Mouse (Mus musculus) limb, embryonic 15.5 days (tissue): ENCODE measurements at regions not wholly inside any gene's neighbourhood (a gene's known extent, or its start where the extent isn't known, plus 50 kb on each side); places are given as distances from the start of the nearest gene placed in this dataset.
"Not testable (repeated sequence)": the region's sequence is repeated elsewhere in the genome, so short reads cannot be mapped to it uniquely, and the experiment has no call there.

Experiments
- ATAC-seq: fragments of 200-750 bp; cut with Nextera tagmentation; 2 replicates; pipeline ENCODE4 v1.8.0; 2017; ENCODE audit warnings: low read depth, moderate TSS enrichment; ENCODE audit not compliant: insufficient number of reproducible peaks, low FRiP score, low TSS enrichment
- H3K27ac ChIP-seq: fragments of 300-500 bp; sonication (generic); 2 replicates; pipeline ENCODE4 v1.5.1; 2015; ENCODE audit warnings: moderate library complexity, mild to moderate bottlenecking, inconsistent platforms
- H3K27me3 ChIP-seq: fragments of 300-500 bp; sonication (generic); 2 replicates; pipeline ENCODE4 v1.6.1; 2015; ENCODE audit warnings: inconsistent platforms
- H3K36me3 ChIP-seq: fragments of 300-500 bp; sonication (generic); 2 replicates; pipeline ENCODE4 v1.6.1; 2015; ENCODE audit warnings: inconsistent platforms
- H3K4me1 ChIP-seq: fragments of 300-500 bp; sonication (generic); 2 replicates; pipeline ENCODE4 v1.6.1; 2015; ENCODE audit warnings: inconsistent platforms
- H3K4me2 ChIP-seq: fragments of 300-500 bp; sonication (generic); 2 replicates; pipeline ENCODE4 v1.6.1; 2015; ENCODE audit warnings: mild to moderate bottlenecking, inconsistent platforms
- H3K4me3 ChIP-seq: fragments of 300-500 bp; sonication (generic); 2 replicates; pipeline ENCODE4 v1.5.1; 2015; ENCODE audit warnings: mild to moderate bottlenecking, inconsistent platforms
- H3K9ac ChIP-seq: fragments of 300-500 bp; sonication (generic); 2 replicates; pipeline ENCODE4 v1.6.1; 2015; ENCODE audit warnings: inconsistent platforms
- H3K9me3 ChIP-seq: fragments of 300-500 bp; sonication (generic); 2 replicates; pipeline ENCODE4 v1.6.1; 2016; ENCODE audit warnings: inconsistent platforms
- WGBS: fragments of 180-500 bp; shearing (Covaris S2); methylation state at CpG from one replicate; pipeline ENCODE4 v1.1.7; 2015; 5-methylcytosine and 5-hydroxymethylcytosine counted together

GRCm38 (mm10) chr14:52775816-52776215 lies 280.3 kb upstream of the Olfr1507 start:
- H3K9me3 ChIP-seq, H3K4me1 ChIP-seq, H3K27ac ChIP-seq, H3K4me2 ChIP-seq, H3K9ac ChIP-seq, H3K36me3 ChIP-seq, H3K4me3 ChIP-seq, H3K27me3 ChIP-seq, ATAC-seq: not testable (repeated sequence)
- WGBS = 86% methylated on average over 2 of the region's 2 CpGs

GRCm38 (mm10) chr14:52769450-52769849 lies 273.9 kb upstream of the Olfr1507 start:
- H3K9ac ChIP-seq, H3K27me3 ChIP-seq, H3K36me3 ChIP-seq, H3K9me3 ChIP-seq, H3K4me1 ChIP-seq, ATAC-seq, H3K27ac ChIP-seq, H3K4me2 ChIP-seq, H3K4me3 ChIP-seq: not testable (repeated sequence)
- 57% methylated on average over 1 of the region's 1 CpGs for WGBS

GRCm38 (mm10) chr14:52752159-52752558 lies 256.6 kb upstream of the Olfr1507 start:
- not testable (repeated sequence) for H3K27me3 ChIP-seq, H3K4me1 ChIP-seq, H3K27ac ChIP-seq, H3K4me2 ChIP-seq, H3K4me3 ChIP-seq, H3K36me3 ChIP-seq, ATAC-seq, H3K9me3 ChIP-seq, H3K9ac ChIP-seq
- WGBS = 67% methylated on average over 1 of the region's 1 CpGs

- WGBS = 52% methylated on average over 2 of the region's 3 CpGs
- not testable (repeated sequence) for H3K4me1 ChIP-seq, H3K4me2 ChIP-seq, H3K9me3 ChIP-seq, H3K27me3 ChIP-seq, H3K36me3 ChIP-seq, H3K9ac ChIP-seq, H3K27ac ChIP-seq, H3K4me3 ChIP-seq, ATAC-seq
Measured at GRCm38 (mm10) chr14:52726680-52727079, 231.1 kb upstream of the Olfr1507 start.

- 85% methylated on average over 1 of the region's 1 CpGs for WGBS
- ATAC-seq, H3K9me3 ChIP-seq, H3K36me3 ChIP-seq, H3K4me1 ChIP-seq, H3K4me3 ChIP-seq, H3K27ac ChIP-seq, H3K9ac ChIP-seq, H3K4me2 ChIP-seq, H3K27me3 ChIP-seq: not testable (repeated sequence)
Measured at GRCm38 (mm10) chr14:52724988-52725387, 229.4 kb upstream of the Olfr1507 start.

GRCm38 (mm10) chr14:52720640-52721039 lies 225.1 kb upstream of the Olfr1507 start:
- no peaks in the 10 kb centered on the region for H3K36me3 ChIP-seq
- no peak overlapping the region for H3K27ac ChIP-seq
- no peak overlapping the region for H3K4me3 ChIP-seq
- no peak overlapping the region for H3K9ac ChIP-seq
- H3K4me1 ChIP-seq = no peaks in the 10 kb centered on the region
- ATAC-seq = no peak
- H3K27me3 ChIP-seq = no peaks in the 10 kb centered on the region
- 86% methylated on average over 9 of the region's 9 CpGs for WGBS
- no peak overlapping the region for H3K4me2 ChIP-seq
- H3K9me3 ChIP-seq = no peaks in the 10 kb centered on the region

GRCm38 (mm10) chr14:52700851-52701250 lies 205.3 kb upstream of the Olfr1507 start:
- H3K36me3 ChIP-seq, H3K27me3 ChIP-seq, H3K9me3 ChIP-seq, H3K27ac ChIP-seq, H3K9ac ChIP-seq, H3K4me1 ChIP-seq, ATAC-seq, H3K4me3 ChIP-seq, H3K4me2 ChIP-seq: not testable (repeated sequence)
- 96% methylated on average over 1 of the region's 1 CpGs for WGBS

GRCm38 (mm10) chr14:52683636-52684035 lies 188.1 kb upstream of the Olfr1507 start:
- H3K36me3 ChIP-seq, H3K4me3 ChIP-seq, ATAC-seq, H3K4me1 ChIP-seq, H3K27me3 ChIP-seq, H3K9me3 ChIP-seq, H3K9ac ChIP-seq, H3K4me2 ChIP-seq, H3K27ac ChIP-seq: not testable (repeated sequence)
- WGBS = no CpG with 5 or more reads among the region's 1 CpGs

- H3K27me3 ChIP-seq = no peaks in the 10 kb centered on the region
- H3K4me3 ChIP-seq = no peak overlapping the region
- peaks cover 4% of the 10 kb centered on the region; the same call in 1 of the 2 replicates for H3K9me3 ChIP-seq
- no peaks in the 10 kb centered on the region for H3K4me1 ChIP-seq
- no peak for ATAC-seq
- no peak overlapping the region for H3K27ac ChIP-seq
- 71% methylated on average over 6 of the region's 6 CpGs for WGBS
- no peak overlapping the region for H3K4me2 ChIP-seq
- no peaks in the 10 kb centered on the region for H3K36me3 ChIP-seq
- no peak overlapping the region for H3K9ac ChIP-seq
Measured at GRCm38 (mm10) chr14:52654355-52654754, 158.8 kb upstream of the Olfr1507 start.

- H3K27ac ChIP-seq = no peak overlapping the region
- WGBS = 77% methylated on average over 2 of the region's 2 CpGs
- no peaks in the 10 kb centered on the region for H3K4me1 ChIP-seq
- no peak overlapping the region for H3K4me2 ChIP-seq
- H3K36me3 ChIP-seq = no peaks in the 10 kb centered on the region
- ATAC-seq = no peak
- no peak overlapping the region for H3K9ac ChIP-seq
- H3K4me3 ChIP-seq = no peak overlapping the region
- H3K9me3 ChIP-seq = no peaks in the 10 kb centered on the region
- H3K27me3 ChIP-seq = no peaks in the 10 kb centered on the region
Measured at GRCm38 (mm10) chr14:52638179-52638578, 142.6 kb upstream of the Olfr1507 start.

- Histone ChIP-seq H3K9ac (no peak overlapping the region), H3K4me1 (no peaks in the 10 kb centered on the region), H3K36me3 (no peaks in the 10 kb centered on the region), H3K4me3 (no peak overlapping the region), H3K9me3 (no peaks in the 10 kb centered on the region), H3K27me3 (no peaks in the 10 kb centered on the region), H3K4me2 (no peak overlapping the region), H3K27ac (no peak overlapping the region)
- 28% methylated on average over 4 of the region's 4 CpGs for WGBS
- ATAC-seq = no peak
Measured at GRCm38 (mm10) chr14:52622184-52622583, 126.6 kb upstream of the Olfr1507 start.

- WGBS = 40% methylated on average over 3 of the region's 3 CpGs
- no peaks in the 10 kb centered on the region for H3K27me3 ChIP-seq
- no peak overlapping the region for H3K27ac ChIP-seq
- no peak for ATAC-seq
- H3K4me3 ChIP-seq = no peak overlapping the region
- no peak overlapping the region for H3K9ac ChIP-seq
- H3K36me3 ChIP-seq = no peaks in the 10 kb centered on the region
- no peak overlapping the region for H3K4me2 ChIP-seq
- H3K4me1 ChIP-seq = no peaks in the 10 kb centered on the region
- H3K9me3 ChIP-seq = no peaks in the 10 kb centered on the region
Measured at GRCm38 (mm10) chr14:52580319-52580718, 84.8 kb upstream of the Olfr1507 start.

- H3K36me3 ChIP-seq = no peaks in the 10 kb centered on the region
- H3K9me3 ChIP-seq = no peaks in the 10 kb centered on the region; the same call in 1 of the 2 replicates
- no peak for ATAC-seq
- no peak overlapping the region for H3K4me2 ChIP-seq
- no peak overlapping the region for H3K27ac ChIP-seq
- no peak overlapping the region for H3K9ac ChIP-seq
- H3K4me3 ChIP-seq = no peak overlapping the region
- no peaks in the 10 kb centered on the region for H3K27me3 ChIP-seq
- H3K4me1 ChIP-seq = no peaks in the 10 kb centered on the region
- 70% methylated on average over 5 of the region's 5 CpGs for WGBS
Measured at GRCm38 (mm10) chr14:52566920-52567319, 71.4 kb upstream of the Olfr1507 start.
